Mouse (Mus musculus): ENCODE results near the gene Nos1ap. TPM values are rescaled to one million over a fixed set of nuclear protein-coding genes. Genes with fewer than 3 reads are reported as not detected.

Nos1ap gene
- polyA plus RNA-seq, 1 experiment = 1.1 TPM

GRCm38 (mm10) chr1:170273252-170273651, 316.4 kb downstream of the Nos1ap start:
- Histone ChIP-seq H3K27me3 (ENCODE audit: control insufficient read depth) (no peaks in the 10 kb centered on the region), H3K36me3 (ENCODE audit: control insufficient read depth) (no peaks in the 10 kb centered on the region), H3K4me1 (ENCODE audit: control insufficient read depth) (no peaks in the 10 kb centered on the region), H3K4me3 (replicated peaks) (no peak overlapping the region), H3K9me3 (ENCODE audit: control insufficient read depth, low read length) (no peaks in the 10 kb centered on the region)
- TF ChIP-seq TAL1 (IDR thresholded peaks at IDR 0.05; ENCODE audit: low read length) (no peak), GATA1 (IDR thresholded peaks at IDR 0.05; ENCODE audit: low read length) (no peak)

GRCm38 (mm10) chr1:170270696-170271095, 319.0 kb downstream of the Nos1ap start:
- no peaks in the 10 kb centered on the region for H3K4me1 ChIP-seq (ENCODE audit: control insufficient read depth)
- H3K36me3 ChIP-seq (ENCODE audit: control insufficient read depth) = no peaks in the 10 kb centered on the region
- H3K9me3 ChIP-seq (ENCODE audit: control insufficient read depth, low read length) = no peaks in the 10 kb centered on the region
- no peaks in the 10 kb centered on the region for H3K27me3 ChIP-seq (ENCODE audit: control insufficient read depth)
- TF ChIP-seq TAL1 (IDR thresholded peaks at IDR 0.05; ENCODE audit: low read length) (no peak), GATA1 (IDR thresholded peaks at IDR 0.05; ENCODE audit: low read length) (no peak)
- no peak overlapping the region for H3K4me3 ChIP-seq (replicated peaks)

- Histone ChIP-seq H3K4me3 (replicated peaks) (no peak overlapping the region), H3K36me3 (ENCODE audit: control insufficient read depth) (no peaks in the 10 kb centered on the region), H3K4me1 (ENCODE audit: control insufficient read depth) (no peaks in the 10 kb centered on the region), H3K9me3 (ENCODE audit: control insufficient read depth, low read length) (no peaks in the 10 kb centered on the region), H3K27me3 (ENCODE audit: control insufficient read depth) (no peaks in the 10 kb centered on the region)
- TF ChIP-seq TAL1 (IDR thresholded peaks at IDR 0.05; ENCODE audit: low read length) (no peak), GATA1 (IDR thresholded peaks at IDR 0.05; ENCODE audit: low read length) (no peak)
Measured at GRCm38 (mm10) chr1:170270281-170270680, 319.4 kb downstream of the Nos1ap start.

GRCm38 (mm10) chr1:170255560-170255910, 334.1 kb downstream of the Nos1ap start:
- TF ChIP-seq GATA1 (IDR thresholded peaks at IDR 0.05; ENCODE audit: low read length) = no peak
- TF ChIP-seq TAL1 (IDR thresholded peaks at IDR 0.05; ENCODE audit: low read length) = no peak
- H3K4me1 ChIP-seq (ENCODE audit: control insufficient read depth) = no peaks in the 10 kb centered on the region
- no peaks in the 10 kb centered on the region for H3K27me3 ChIP-seq (ENCODE audit: control insufficient read depth)
- H3K4me3 ChIP-seq (replicated peaks) = peak overlapping the region; percentile 58
- no peaks in the 10 kb centered on the region for H3K9me3 ChIP-seq (ENCODE audit: control insufficient read depth, low read length)
- no peaks in the 10 kb centered on the region for H3K36me3 ChIP-seq (ENCODE audit: control insufficient read depth)

GRCm38 (mm10) chr1:170254893-170255559, 334.6 kb downstream of the Nos1ap start:
- Histone ChIP-seq H3K4me1 (ENCODE audit: control insufficient read depth) (no peaks in the 10 kb centered on the region), H3K27me3 (ENCODE audit: control insufficient read depth) (no peaks in the 10 kb centered on the region), H3K36me3 (ENCODE audit: control insufficient read depth) (no peaks in the 10 kb centered on the region), H3K4me3 (replicated peaks) (peak overlapping the region; percentile 54), H3K9me3 (ENCODE audit: control insufficient read depth, low read length) (no peaks in the 10 kb centered on the region)
- TF ChIP-seq TAL1 (IDR thresholded peaks at IDR 0.05; ENCODE audit: low read length) = no peak
- no peak for TF ChIP-seq GATA1 (IDR thresholded peaks at IDR 0.05; ENCODE audit: low read length)

Other genes with a start within 250 kb of the Nos1ap start
- not detected in 2 replicates for gene Olfml2b, start 54.7 kb upstream of the Nos1ap start, polyA plus RNA-seq (2012)